Mouse (Mus musculus): ENCODE measurements around the gene Cyyr1. TPM values are rescaled to one million over a fixed set of nuclear protein-coding genes. Genes with fewer than 3 reads are reported as not detected.

Cyyr1 gene
- not detected for total RNA-seq (2023)

DNA sequence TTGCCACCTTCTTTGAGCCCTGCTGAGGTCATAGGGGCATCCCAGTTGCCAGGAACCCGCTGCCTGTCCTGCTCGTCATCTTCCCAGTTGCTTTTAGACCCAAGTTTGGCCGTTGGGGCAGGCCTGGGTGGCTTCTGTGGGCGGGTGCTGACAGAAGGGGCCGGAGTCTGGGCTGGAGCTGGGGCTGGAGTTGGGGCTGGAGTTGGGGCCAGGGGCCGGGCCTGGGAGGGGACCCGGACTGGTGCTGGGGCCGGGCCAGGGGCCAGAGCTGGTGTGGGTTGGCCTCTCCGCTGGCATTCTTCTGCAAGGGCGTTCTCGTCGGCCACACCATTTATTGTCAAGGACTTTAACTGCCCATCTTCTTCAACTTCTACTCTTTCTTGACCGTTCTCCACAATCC lies at the start of gene Cyyr1:
Gene Cyyr1, minus strand, starts transcription at position 101 of the 400 bp plus-strand sequence.

Other genes with a start within 250 kb of the Cyyr1 start
- gene Adamts1, start 249.7 kb upstream of the Cyyr1 start, total RNA-seq (2023): 0.12 TPM